Mouse (Mus musculus) Patski (cell line): ENCODE data around the gene Nhp2. TPM values are rescaled to one million over a fixed set of nuclear protein-coding genes. Genes with fewer than 3 reads are reported as not detected.
A peak's percentile ranks its signal among the peaks of the same experiment; 100 is the strongest.
"Not testable (repeated sequence)": the region's sequence is repeated elsewhere in the genome, so short reads cannot be mapped to it uniquely, and the experiment has no call there.

Experiments used
- ATAC-seq: fragments of 100-300 bp; one replicate; pipeline ENCODE4 v1.8.0; 2021
- CTCF ChIA-PET: fragments of 350-600 bp; sonication (Branson Sonifier 250); formaldehyde crosslinking; loops from one replicate; lab custom pipeline; 2022; ENCODE audit warnings: inconsistent platforms; lab: Charles Lee
- POLR2A ChIA-PET: fragments of 350-600 bp; sonication (Branson Sonifier 250); formaldehyde crosslinking; loops from one replicate; lab custom pipeline; 2022; ENCODE audit warnings: antibody characterized with exemption, inconsistent platforms; lab: Charles Lee
- DNase-seq: peaks from one replicate; pipeline ENCODE4 v3.0.0-alpha.2; 2011; ENCODE audit warnings: low read depth, low spot score
- H3K27me3 ChIP-seq: fragments of 371-371 bp; one replicate; pipeline ENCODE4 v1.5.1; 2021
- CTCF ChIP-seq: fragments of 100-300 bp; IDR thresholded peaks from one replicate; pipeline ENCODE4 v1.5.1; 2021
- in situ Hi-C: fragments of 300-500 bp; cut with MboI; formaldehyde crosslinking; loops from 3 replicates; pipeline ENCODE4 v1.11.1; 2018; ENCODE audit warnings: low pct_unique_long_range_greater_than_20kb, mixed read lengths
- polyA plus RNA-seq: library from polyadenylated mRNA; unstranded; gene quantifications from one replicate; pipeline ENCODE4 v1.2.3, GENCODE M21; 2021

The Nhp2 gene
- polyA plus RNA-seq, 1 experiment from 2014 or later = 69.0 TPM

- in situ Hi-C loops = no loop called here
- POLR2A ChIA-PET = interaction anchor here (0.5 to 1.4 kb wide), 3 partner anchors 11 to 27 kb away, joined by 3 to 4 read pairs (median 3); no protein-coding TSS in a partner anchor
- no peak for DNase-seq
These were observed 43.1 kb downstream of the Nhp2 start for GRCm38 (mm10) chr11:51662632-51663031.

GRCm38 (mm10) chr11:51664747-51665146 is 45.2 kb downstream of the Nhp2 start:
- DNase-seq, in situ Hi-C loops, POLR2A ChIA-PET, CTCF ChIA-PET, H3K27me3 ChIP-seq, ATAC-seq: not testable (repeated sequence)

More at GRCm38 (mm10) chr11:51662632-51663031, 43.1 kb downstream of the Nhp2 start:
- H3K27me3 ChIP-seq = no peaks in the 10 kb centered on the region
- no peak for TF ChIP-seq CTCF
- ATAC-seq = no peak
- CTCF ChIA-PET = interaction anchor here (1.6 to 5.2 kb wide), 2 partner anchors 10 to 33 kb away, joined by 3 to 27 read pairs; no protein-coding TSS in a partner anchor

- ATAC-seq = no peak
- no peaks in the 10 kb centered on the region for H3K27me3 ChIP-seq
- no peak for TF ChIP-seq CTCF
- ChIA-PET POLR2A (no interaction called here), CTCF (interaction anchor here (3.7 kb wide), 1 partner anchor 9 kb away, joined by 27 read pairs; no protein-coding TSS in a partner anchor)
- in situ Hi-C loops = no loop called here
- no peak for DNase-seq
These were observed 51.3 kb downstream of the Nhp2 start for GRCm38 (mm10) chr11:51670846-51671245.

GRCm38 (mm10) chr11:51671376-51671775 is 51.8 kb downstream of the Nhp2 start:
- H3K27me3 ChIP-seq = no peaks in the 10 kb centered on the region
- POLR2A ChIA-PET = no interaction called here
- ATAC-seq = no peak
- TF ChIP-seq CTCF = no peak
- DNase-seq = no peak
- CTCF ChIA-PET = interaction anchor here (1.0 to 3.7 kb wide), 2 partner anchors 10 to 56 kb away, joined by 3 to 27 read pairs; no protein-coding TSS in a partner anchor
- in situ Hi-C loops = no loop called here

- ATAC-seq = peak; percentile 93
- TF ChIP-seq CTCF = no peak
- no peaks in the 10 kb centered on the region for H3K27me3 ChIP-seq
- ChIA-PET CTCF (interaction anchor here (1.1 to 3.7 kb wide), 4 partner anchors 9 to 61 kb away, joined by 3 to 27 read pairs (median 6); partner anchors contain the start of gene Rmnd5b), POLR2A (interaction anchor here (1.0 to 1.6 kb wide), 6 partner anchors 10 to 52 kb away, joined by 3 to 10 read pairs (median 4); partner anchors contain the start of genes D930048N14Rik and N4bp3)
- DNase-seq = peak; percentile 85
- in situ Hi-C loops = no loop called here
These were observed 53.8 kb downstream of the Nhp2 start for GRCm38 (mm10) chr11:51673291-51673690.

Other genes starting within 250 kb of the Nhp2 start
- 18.4 TPM for gene Phykpl, start 35.0 kb upstream of the Nhp2 start, polyA plus RNA-seq
- gene Hnrnpab, start 12.9 kb upstream of the Nhp2 start, polyA plus RNA-seq = 520 TPM
- 49.4 TPM for gene Rmnd5b, start 16.2 kb downstream of the Nhp2 start, polyA plus RNA-seq
- 25.0 TPM for gene N4bp3, start 31.1 kb downstream of the Nhp2 start, polyA plus RNA-seq
- gene D930048N14Rik, start 31.2 kb downstream of the Nhp2 start, polyA plus RNA-seq = 8.3 TPM
- gene 0610009B22Rik, start 69.1 kb downstream of the Nhp2 start, polyA plus RNA-seq = 67.1 TPM
- 18.8 TPM for gene Sec24a, start 143.9 kb downstream of the Nhp2 start, polyA plus RNA-seq
- gene Sar1b, start 144.0 kb downstream of the Nhp2 start, polyA plus RNA-seq = 91.0 TPM
- 31.6 TPM for gene Jade2, start 237.9 kb downstream of the Nhp2 start, polyA plus RNA-seq